Mouse (Mus musculus): ENCODE results near the gene Ccer2. TPM values are rescaled to one million over a fixed set of nuclear protein-coding genes. Genes with fewer than 3 reads are reported as not detected.

Ccer2 gene
- polyA plus RNA-seq, 1 experiment from 2014 or later: 3.2 TPM

- Histone ChIP-seq H3K27me3 (no peaks in the 10 kb centered on the region), H3K27ac (no peak overlapping the region), H3K4me1 (peaks cover 5% of the 10 kb centered on the region), H3K9me3 (replicated peaks) (no peaks in the 10 kb centered on the region), H3K4me3 (no peak overlapping the region), H3K36me3 (peaks cover 47% of the 10 kb centered on the region), H3K4me2 (replicated peaks) (no peak overlapping the region), H3K9ac (no peak overlapping the region)
- ATAC-seq (ENCODE audit: low FRiP score): no peak
- WGBS: 78% methylated on average over 7 of the region's 7 CpGs
Observed at GRCm38 (mm10) chr7:28780857-28781256, 24.9 kb downstream of the Ccer2 start.

GRCm38 (mm10) chr7:28781261-28781663 lies 25.3 kb downstream of the Ccer2 start:
- Histone ChIP-seq H3K4me3 (no peak overlapping the region), H3K36me3 (peaks cover 48% of the 10 kb centered on the region), H3K9ac (no peak overlapping the region), H3K27ac (no peak overlapping the region), H3K9me3 (replicated peaks) (no peaks in the 10 kb centered on the region), H3K27me3 (no peaks in the 10 kb centered on the region), H3K4me2 (replicated peaks) (no peak overlapping the region), H3K4me1 (peaks cover 5% of the 10 kb centered on the region)
- WGBS: 93% methylated on average over 8 of the region's 8 CpGs
- ATAC-seq (ENCODE audit: low FRiP score): no peak

GRCm38 (mm10) chr7:28785161-28785560 lies 29.2 kb downstream of the Ccer2 start:
- Histone ChIP-seq H3K36me3 (peaks cover 40% of the 10 kb centered on the region), H3K27ac (no peak overlapping the region), H3K4me1 (peaks cover 7% of the 10 kb centered on the region), H3K4me3 (no peak overlapping the region), H3K9ac (no peak overlapping the region), H3K9me3 (replicated peaks) (no peaks in the 10 kb centered on the region), H3K4me2 (replicated peaks) (no peak overlapping the region), H3K27me3 (no peaks in the 10 kb centered on the region)
- 67% methylated on average over 5 of the region's 5 CpGs for WGBS
- ATAC-seq (ENCODE audit: low FRiP score): no peak

GRCm38 (mm10) chr7:28787884-28788283 lies 31.9 kb downstream of the Ccer2 start:
- Histone ChIP-seq H3K27me3 (no peaks in the 10 kb centered on the region), H3K4me2 (replicated peaks) (no peak overlapping the region), H3K4me1 (0 out of 2 replicates have a peak, but pooled peaks cover 2% of the 10 kb centered on the region), H3K9ac (no peak overlapping the region), H3K4me3 (no peak overlapping the region), H3K36me3 (peaks cover 34% of the 10 kb centered on the region), H3K27ac (no peak overlapping the region), H3K9me3 (replicated peaks) (no peaks in the 10 kb centered on the region)
- ATAC-seq (ENCODE audit: low FRiP score): no peak
- 92% methylated on average over 9 of the region's 9 CpGs for WGBS

GRCm38 (mm10) chr7:28788307-28789195 lies 32.6 kb downstream of the Ccer2 start, which contains the start of gene Rinl:
Rinl (plus strand) TSS chr7:28788969.
- ATAC-seq (ENCODE audit: low FRiP score): no peak
- Histone ChIP-seq H3K4me2 (replicated peaks) (no peak within 1 kb of the TSS), H3K9ac (no peak within 1 kb of the TSS), H3K36me3 (peaks cover 29% of the 10 kb centered on the region), H3K4me1 (0 out of 2 replicates have a peak, but pooled peaks cover 2% of the 10 kb centered on the region), H3K4me3 (no peak within 1 kb of the TSS), H3K27me3 (no peaks in the 10 kb centered on the region), H3K9me3 (replicated peaks) (no peaks in the 10 kb centered on the region), H3K27ac (no peak within 1 kb of the TSS)
- 76% methylated on average over 5 of the region's 5 CpGs for WGBS

- Histone ChIP-seq H3K36me3 (peaks cover 24% of the 10 kb centered on the region), H3K4me3 (no peak overlapping the region), H3K4me1 (0 out of 2 replicates have a peak, but pooled peaks cover 2% of the 10 kb centered on the region), H3K9me3 (replicated peaks) (no peaks in the 10 kb centered on the region), H3K27me3 (no peaks in the 10 kb centered on the region), H3K4me2 (replicated peaks) (no peak overlapping the region), H3K27ac (no peak overlapping the region), H3K9ac (no peak overlapping the region)
- ATAC-seq (ENCODE audit: low FRiP score): no peak
- WGBS: 80% methylated on average over 3 of the region's 3 CpGs
Observed at GRCm38 (mm10) chr7:28789235-28789634, 33.3 kb downstream of the Ccer2 start.

- WGBS: 46% methylated on average over 8 of the region's 8 CpGs
- Histone ChIP-seq H3K9me3 (replicated peaks) (no peaks in the 10 kb centered on the region), H3K4me2 (replicated peaks) (no peak overlapping the region), H3K36me3 (peaks cover 24% of the 10 kb centered on the region), H3K9ac (no peak overlapping the region), H3K4me3 (no peak overlapping the region), H3K27ac (no peak overlapping the region), H3K4me1 (0 out of 2 replicates have a peak, but pooled peaks cover 2% of the 10 kb centered on the region), H3K27me3 (no peaks in the 10 kb centered on the region)
- ATAC-seq (ENCODE audit: low FRiP score): no peak
Observed at GRCm38 (mm10) chr7:28790066-28790806, 34.3 kb downstream of the Ccer2 start.

- Histone ChIP-seq H3K4me1 (peaks cover 5% of the 10 kb centered on the region), H3K4me3 (no peak overlapping the region), H3K27ac (no peak overlapping the region), H3K9me3 (replicated peaks) (no peaks in the 10 kb centered on the region), H3K27me3 (peaks cover 2% of the 10 kb centered on the region; the same call in 1 of the 2 replicates), H3K4me2 (replicated peaks) (no peak overlapping the region), H3K36me3 (peaks cover 12% of the 10 kb centered on the region), H3K9ac (no peak overlapping the region)
- ATAC-seq (ENCODE audit: low FRiP score): no peak
Observed at GRCm38 (mm10) chr7:28791706-28792105, 35.7 kb downstream of the Ccer2 start.

GRCm38 (mm10) chr7:28792391-28793185 lies 36.6 kb downstream of the Ccer2 start:
- H3K4me1 ChIP-seq: peaks cover 9% of the 10 kb centered on the region
- H3K27ac ChIP-seq: no peak overlapping the region
- H3K9ac ChIP-seq: no peak overlapping the region
- peaks cover 2% of the 10 kb centered on the region; the same call in 1 of the 2 replicates for H3K27me3 ChIP-seq
- 83% methylated on average over 14 of the region's 14 CpGs for WGBS
- H3K36me3 ChIP-seq: peaks cover 8% of the 10 kb centered on the region
- no peaks in the 10 kb centered on the region for H3K9me3 ChIP-seq (replicated peaks)
- no peak overlapping the region for H3K4me3 ChIP-seq
- H3K4me2 ChIP-seq (replicated peaks): no peak overlapping the region
- ATAC-seq (ENCODE audit: low FRiP score): no peak

- peaks cover 7% of the 10 kb centered on the region for H3K4me1 ChIP-seq
- H3K9me3 ChIP-seq (replicated peaks): no peaks in the 10 kb centered on the region
- WGBS: 35% methylated on average over 2 of the region's 2 CpGs
- no peak overlapping the region for H3K4me3 ChIP-seq
- no peak overlapping the region for H3K4me2 ChIP-seq (replicated peaks)
- no peaks in the 10 kb centered on the region for H3K36me3 ChIP-seq
- no peak overlapping the region for H3K27ac ChIP-seq
- ATAC-seq (ENCODE audit: low FRiP score): no peak
- H3K9ac ChIP-seq: no peak overlapping the region
- peaks cover 2% of the 10 kb centered on the region; the same call in 1 of the 2 replicates for H3K27me3 ChIP-seq
Observed at GRCm38 (mm10) chr7:28793834-28794233, 37.9 kb downstream of the Ccer2 start.

- H3K9me3 ChIP-seq (replicated peaks): no peaks in the 10 kb centered on the region
Observed at GRCm38 (mm10) chr7:28794496-28794895, 38.5 kb downstream of the Ccer2 start.

GRCm38 (mm10) chr7:28795832-28796231 lies 39.9 kb downstream of the Ccer2 start:
- no peaks in the 10 kb centered on the region for H3K9me3 ChIP-seq (replicated peaks)
- H3K27ac ChIP-seq: no peak overlapping the region
- WGBS: 81% methylated on average over 15 of the region's 15 CpGs
- ATAC-seq (ENCODE audit: low FRiP score): no peak
- H3K36me3 ChIP-seq: no peaks in the 10 kb centered on the region
- H3K4me2 ChIP-seq (replicated peaks): no peak overlapping the region
- H3K9ac ChIP-seq: no peak overlapping the region
- H3K27me3 ChIP-seq: peaks cover 2% of the 10 kb centered on the region; the same call in 1 of the 2 replicates
- H3K4me3 ChIP-seq: no peak overlapping the region
- peaks cover 6% of the 10 kb centered on the region for H3K4me1 ChIP-seq

More at GRCm38 (mm10) chr7:28794496-28794895, 38.5 kb downstream of the Ccer2 start:
- Histone ChIP-seq H3K27me3 (peaks cover 2% of the 10 kb centered on the region; the same call in 1 of the 2 replicates), H3K27ac (no peak overlapping the region), H3K9ac (no peak overlapping the region), H3K36me3 (no peaks in the 10 kb centered on the region), H3K4me2 (replicated peaks) (no peak overlapping the region), H3K4me3 (no peak overlapping the region), H3K4me1 (peaks cover 6% of the 10 kb centered on the region)
- ATAC-seq (ENCODE audit: low FRiP score): no peak
- WGBS: 81% methylated on average over 3 of the region's 3 CpGs

Data from hindbrain, embryonic 12.5 days (tissue).